Mouse (Mus musculus) hindbrain, embryonic 13.5 days (tissue): ENCODE results near the gene H2al2a. TPM values are rescaled to one million over a fixed set of nuclear protein-coding genes. Genes with fewer than 3 reads are reported as not detected.
"Not testable (repeated sequence)": the region's sequence is repeated elsewhere in the genome, so short reads cannot be mapped to it uniquely, and the experiment has no call there.

Source experiments
- ATAC-seq: fragments of 200-750 bp; cut with Nextera tagmentation; 2 replicates; pipeline ENCODE4 v1.8.0; 2017; ENCODE audit warnings: moderate TSS enrichment; ENCODE audit not compliant: low FRiP score
- H3K27ac ChIP-seq: fragments of 300-500 bp; sonication (generic); 2 replicates; pipeline ENCODE4 v1.5.1; 2015; ENCODE audit warnings: inconsistent platforms, mild to moderate bottlenecking, moderate library complexity
- H3K27me3 ChIP-seq: fragments of 300-500 bp; sonication (generic); 2 replicates; pipeline ENCODE4 v1.6.1; 2015; ENCODE audit warnings: mild to moderate bottlenecking, inconsistent platforms
- H3K36me3 ChIP-seq: fragments of 300-500 bp; sonication (generic); 2 replicates; pipeline ENCODE4 v1.6.1; 2015; ENCODE audit warnings: mild to moderate bottlenecking, inconsistent platforms
- H3K4me1 ChIP-seq: fragments of 300-500 bp; sonication (generic); replicated peaks from 2 replicates; pipeline ENCODE4 v1.6.1; 2015; ENCODE audit warnings: inconsistent platforms
- H3K4me2 ChIP-seq: fragments of 300-500 bp; sonication (generic); 2 replicates; pipeline ENCODE4 v1.6.1; 2015; ENCODE audit warnings: inconsistent platforms, mild to moderate bottlenecking, moderate library complexity
- H3K4me3 ChIP-seq: fragments of 300-500 bp; sonication (generic); 2 replicates; pipeline ENCODE4 v1.5.1; 2015; ENCODE audit warnings: mild to moderate bottlenecking, inconsistent platforms
- H3K9ac ChIP-seq: fragments of 300-500 bp; sonication (generic); 2 replicates; pipeline ENCODE4 v1.6.1; 2015; ENCODE audit warnings: mild to moderate bottlenecking, inconsistent platforms
- H3K9me3 ChIP-seq: fragments of 300-500 bp; sonication (generic); 2 replicates; pipeline ENCODE4 v1.6.1; 2016; ENCODE audit warnings: inconsistent platforms
- WGBS: fragments of 180-500 bp; shearing (Covaris S2); methylation state at CpG from one replicate; pipeline ENCODE4 v1.1.7; 2015; 5-methylcytosine and 5-hydroxymethylcytosine counted together
- polyA plus RNA-seq: library from polyadenylated mRNA; unstranded; fragments of >200 nt; fragmentation: Nextera tagmentation; extraction: Ambion mirVana; gene quantifications from 2 replicates; pipeline ENCODE4 v1.2.1, GENCODE M21; 2015

The H2al2a gene
- polyA plus RNA-seq, 1 experiment from 2014 or later, result not detected

DNA sequence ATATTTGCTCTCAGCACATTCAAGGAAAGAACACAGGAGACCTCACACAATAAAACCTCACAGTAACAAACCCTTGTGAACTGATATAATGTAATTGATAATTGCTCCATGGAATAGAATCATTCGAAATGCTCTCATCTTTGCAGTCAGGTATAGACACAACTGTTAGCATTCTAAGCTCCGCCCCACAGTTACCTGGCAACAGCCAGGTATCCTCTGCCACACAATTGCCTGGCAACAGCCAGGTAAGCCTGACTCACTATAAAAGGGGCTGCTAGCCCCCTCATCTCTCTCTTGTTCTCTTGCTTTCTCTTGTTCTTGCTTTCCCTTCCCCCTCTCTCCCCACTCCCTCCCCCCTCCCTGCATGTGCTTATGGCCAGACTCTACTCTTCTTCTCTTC is 28.2 kb downstream of the H2al2a start:
- H3K4me1 ChIP-seq, result no peaks in the 10 kb centered on the region
- no peaks in the 10 kb centered on the region for H3K27me3 ChIP-seq
- no peaks in the 10 kb centered on the region for H3K36me3 ChIP-seq
- no peaks in the 10 kb centered on the region for H3K9me3 ChIP-seq
- H3K9ac ChIP-seq, result no peak overlapping the region
- H3K4me2 ChIP-seq, result no peak overlapping the region
- 91% methylated on average over 2 of the region's 2 CpGs for WGBS
- no peak overlapping the region for H3K27ac ChIP-seq
- H3K4me3 ChIP-seq, result no peak overlapping the region
- no peak for ATAC-seq

DNA sequence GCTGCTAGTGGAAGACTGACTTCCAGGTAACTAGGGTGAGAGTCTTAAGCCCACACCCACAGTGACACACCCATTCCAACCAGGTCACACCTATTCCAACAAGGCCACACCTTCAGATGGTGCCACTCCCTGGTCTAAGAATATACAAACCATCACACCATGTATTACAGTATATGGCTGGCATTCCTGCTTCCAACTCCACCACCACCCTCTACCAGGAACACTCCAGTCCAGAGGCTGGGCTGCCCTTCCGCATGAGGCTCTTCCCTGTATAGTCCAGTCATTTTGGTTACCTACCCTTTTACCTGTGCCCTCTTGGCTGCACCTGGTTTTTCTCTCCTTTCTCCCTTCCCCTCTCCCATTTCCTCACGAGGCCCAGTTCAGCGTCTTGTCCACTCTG is 28.7 kb downstream of the H2al2a start:
- not testable (repeated sequence) for H3K36me3 ChIP-seq, H3K27me3 ChIP-seq, H3K4me2 ChIP-seq, H3K4me3 ChIP-seq, H3K27ac ChIP-seq, H3K4me1 ChIP-seq, H3K9me3 ChIP-seq, H3K9ac ChIP-seq, ATAC-seq
- 87% methylated on average over 3 of the region's 3 CpGs for WGBS

- H3K9me3 ChIP-seq, result no peaks in the 10 kb centered on the region
- no peak overlapping the region for H3K27ac ChIP-seq
- no peaks in the 10 kb centered on the region for H3K27me3 ChIP-seq
- H3K4me1 ChIP-seq, result no peaks in the 10 kb centered on the region
- ATAC-seq, result no peak
- no peak overlapping the region for H3K4me3 ChIP-seq
- no peak overlapping the region for H3K9ac ChIP-seq
- no peak overlapping the region for H3K4me2 ChIP-seq
- WGBS, result 69% methylated on average over 1 of the region's 1 CpGs
- no peaks in the 10 kb centered on the region for H3K36me3 ChIP-seq
These were observed 37.3 kb downstream of the H2al2a start for GRCm38 (mm10) chr2:17959501-17959900.

DNA sequence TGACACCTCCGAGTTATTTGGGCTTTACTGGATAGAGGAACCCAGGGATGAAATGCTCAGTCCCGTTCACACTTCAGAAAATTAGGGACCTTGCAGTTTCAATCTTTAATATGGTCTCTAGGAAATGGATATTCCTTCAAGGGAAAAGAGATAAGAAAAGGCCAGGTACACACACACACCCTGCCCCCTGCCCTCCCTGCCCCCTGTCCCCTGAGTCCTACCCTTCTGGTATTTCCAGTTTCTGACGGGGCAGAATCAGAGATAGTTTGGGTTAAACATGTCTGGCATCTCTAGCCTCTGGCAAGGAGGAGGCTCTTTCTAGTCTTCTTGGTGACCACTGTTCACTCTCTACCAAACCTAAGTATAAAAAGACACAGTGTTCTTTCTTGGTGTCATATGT is 49.9 kb downstream of the H2al2a start:
- Histone ChIP-seq H3K9ac (no peak overlapping the region), H3K36me3 (no peaks in the 10 kb centered on the region), H3K4me3 (no peak overlapping the region), H3K9me3 (no peaks in the 10 kb centered on the region), H3K27me3 (no peaks in the 10 kb centered on the region), H3K4me2 (no peak overlapping the region), H3K27ac (no peak overlapping the region), H3K4me1 (no peaks in the 10 kb centered on the region)
- no peak for ATAC-seq
- WGBS, result 86% methylated on average over 3 of the region's 3 CpGs

Other genes starting within 250 kb of the H2al2a start
- 13.1 and 14.0 TPM in 2 replicates for gene A930004D18Rik, start 40.8 kb upstream of the H2al2a start, polyA plus RNA-seq
- gene Skida1, start 52.1 kb upstream of the H2al2a start, polyA plus RNA-seq, result 11.5 and 12.7 TPM in 2 replicates
- gene Mllt10, start 58.3 kb upstream of the H2al2a start, polyA plus RNA-seq, result 60.3 and 61.4 TPM in 2 replicates